Mouse (Mus musculus) olfactory bulb, adult 2 months (tissue): Measurements from ENCODE around the gene Vcp.

Source experiments
- CTCF ChIP-seq: fragments of 200-500 bp; IDR thresholded peaks from 2 replicates; pipeline ENCODE4 v1.5.1; 2012; ENCODE audit warnings: low read depth, mild to moderate bottlenecking, low read length, moderate library complexity; ENCODE audit not compliant: insufficient read depth
- POLR2A ChIP-seq: fragments of 200-500 bp; IDR thresholded peaks from 2 replicates; pipeline ENCODE4 v1.6.1; 2012; ENCODE audit warnings: mild to moderate bottlenecking, low read depth, low read length, moderate library complexity; ENCODE audit not compliant: insufficient read depth

GRCm38 (mm10) chr4:43046607-43047006 lies 46.3 kb upstream of the Vcp start:
- TF ChIP-seq POLR2A (no peak), CTCF (no peak)
